Mouse (Mus musculus) Patski (cell line): ENCODE measurements around the gene Slpi. TPM values are rescaled to one million over a fixed set of nuclear protein-coding genes. Genes with fewer than 3 reads are reported as not detected.
"Not testable (repeated sequence)": the region's sequence is repeated elsewhere in the genome, so short reads cannot be mapped to it uniquely, and the experiment has no call there.

Experiments used
- ATAC-seq: fragments of 100-300 bp; one replicate; pipeline ENCODE4 v1.8.0; 2021
- CTCF ChIA-PET: fragments of 350-600 bp; sonication (Branson Sonifier 250); formaldehyde crosslinking; loops from one replicate; lab custom pipeline; 2022; ENCODE audit warnings: inconsistent platforms; lab: Charles Lee
- POLR2A ChIA-PET: fragments of 350-600 bp; sonication (Branson Sonifier 250); formaldehyde crosslinking; loops from one replicate; lab custom pipeline; 2022; ENCODE audit warnings: antibody characterized with exemption, inconsistent platforms; lab: Charles Lee
- DNase-seq: peaks from one replicate; pipeline ENCODE4 v3.0.0-alpha.2; 2011; ENCODE audit warnings: low read depth, low spot score
- H3K27me3 ChIP-seq: fragments of 371-371 bp; one replicate; pipeline ENCODE4 v1.5.1; 2021
- CTCF ChIP-seq: fragments of 100-300 bp; IDR thresholded peaks from one replicate; pipeline ENCODE4 v1.5.1; 2021
- in situ Hi-C: fragments of 300-500 bp; cut with MboI; formaldehyde crosslinking; loops from 3 replicates; pipeline ENCODE4 v1.11.1; 2018; ENCODE audit warnings: low pct_unique_long_range_greater_than_20kb, mixed read lengths
- polyA plus RNA-seq: library from polyadenylated mRNA; unstranded; gene quantifications from one replicate; pipeline ENCODE4 v1.2.3, GENCODE M21; 2021

Slpi gene
- polyA plus RNA-seq, 1 experiment from 2014 or later, result 149 TPM

DNA sequence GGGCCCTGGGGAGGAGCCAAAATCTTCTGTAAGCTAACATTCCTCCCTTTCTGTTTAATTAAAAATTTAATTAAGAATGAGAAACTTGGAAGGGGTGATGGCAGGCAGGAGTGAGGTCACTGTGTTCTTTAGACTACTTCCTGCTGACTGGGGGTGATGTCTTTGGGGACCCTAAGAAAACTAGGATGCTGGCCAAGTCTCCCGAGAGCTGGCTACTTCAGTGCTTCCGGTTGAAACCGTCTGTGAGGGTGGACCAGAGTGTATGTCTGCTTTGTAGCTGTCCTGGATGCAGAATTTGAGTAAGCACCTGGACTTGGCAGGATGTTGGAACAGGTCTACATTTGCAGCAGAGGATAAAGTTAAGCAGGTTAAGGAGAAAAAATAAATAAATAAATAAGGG lies 21.9 kb downstream of the Slpi start:
- ChIA-PET CTCF (no interaction called here), POLR2A (no interaction called here)
- no peaks in the 10 kb centered on the region for H3K27me3 ChIP-seq
- ATAC-seq (no peak), DNase-seq (no peak)
- TF ChIP-seq CTCF, result no peak
- in situ Hi-C loops, result no loop called here

GRCm38 (mm10) chr2:164360974-164361657 lies 27.8 kb downstream of the Slpi start:
- DNase-seq (no peak), ATAC-seq (no peak)
- POLR2A ChIA-PET, result no interaction called here
- no peak for TF ChIP-seq CTCF
- in situ Hi-C loops, result no loop called here
- no peaks in the 10 kb centered on the region for H3K27me3 ChIP-seq
- CTCF ChIA-PET, result interaction anchor here (1.5 kb wide), 1 partner anchor 181 kb away, joined by 4 read pairs; no protein-coding TSS in a partner anchor

DNA sequence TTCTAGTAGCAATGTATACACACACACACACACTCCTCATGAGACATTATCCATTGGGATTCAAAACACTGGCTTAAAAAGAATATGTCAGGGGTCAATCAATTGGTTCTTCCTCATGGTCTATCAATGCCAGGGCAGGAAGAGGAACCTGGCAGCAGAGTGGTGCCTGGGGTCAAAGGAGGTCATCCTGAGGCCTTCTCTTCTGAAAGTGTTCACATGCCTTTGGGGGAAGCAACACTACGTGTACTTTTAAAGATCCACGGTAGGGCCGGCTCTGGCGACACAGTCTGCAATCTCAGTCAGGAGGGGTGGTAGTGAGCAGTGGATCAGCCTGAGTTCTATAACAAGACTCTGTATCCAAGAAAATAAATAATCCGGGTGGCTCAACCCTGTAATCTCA lies 29.2 kb downstream of the Slpi start:
- ATAC-seq (no peak), DNase-seq (no peak)
- H3K27me3 ChIP-seq, result no peaks in the 10 kb centered on the region
- ChIA-PET POLR2A (no interaction called here), CTCF (interaction anchor here (1.1 to 1.6 kb wide), 2 partner anchors 25 to 27 kb away, joined by 3 to 5 read pairs; no protein-coding TSS in a partner anchor)
- no peak for TF ChIP-seq CTCF
- in situ Hi-C loops, result no loop called here

DNA sequence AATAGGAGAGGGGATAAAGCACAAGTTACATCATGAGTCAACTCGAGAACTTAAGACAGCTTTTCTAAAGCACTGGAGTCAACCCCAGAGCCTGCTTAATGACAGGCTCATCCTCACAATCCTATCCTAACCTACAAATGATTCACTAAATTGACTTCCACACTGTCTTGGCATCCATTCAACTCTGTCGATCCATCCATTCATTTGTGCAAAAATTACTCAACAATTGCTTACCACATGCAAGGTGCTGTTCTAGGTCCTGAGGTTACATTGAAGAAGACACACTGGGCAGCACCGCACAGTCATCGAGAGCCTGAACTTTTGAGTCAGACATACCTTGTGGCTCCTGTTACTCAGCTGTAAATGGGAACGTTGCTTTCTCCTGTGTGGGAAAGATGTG lies 29.9 kb downstream of the Slpi start:
- ATAC-seq (peak; percentile 45), DNase-seq (peak; percentile 84)
- in situ Hi-C loops, result no loop called here

DNA sequence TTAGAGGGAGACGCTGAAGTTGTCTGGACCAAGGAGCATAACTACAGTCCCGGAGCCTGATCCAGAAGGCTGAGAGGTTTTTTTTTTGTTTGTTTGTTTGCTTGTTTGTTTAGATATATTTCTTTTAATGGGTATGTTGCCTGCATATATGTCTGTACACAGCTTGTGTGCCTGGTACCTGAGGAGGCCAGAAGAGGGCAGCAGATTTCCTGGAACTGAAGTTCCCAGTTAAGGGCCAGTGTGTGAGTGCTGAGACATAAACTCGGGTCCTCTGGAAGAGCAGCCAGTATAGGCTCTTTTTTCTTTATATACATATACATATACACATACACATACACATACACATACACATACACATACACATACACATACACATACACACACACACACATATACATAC lies 30.5 kb downstream of the Slpi start:
- POLR2A ChIA-PET, result no interaction called here
- DNase-seq, result no peak
- in situ Hi-C loops, result no loop called here

More for the DNA sequence above, 29.9 kb downstream of the Slpi start:
- CTCF ChIA-PET, result interaction anchor here (0.7 to 1.6 kb wide), 2 partner anchors 28 to 51 kb away, joined by 3 to 5 read pairs; no protein-coding TSS in a partner anchor
- no peak for TF ChIP-seq CTCF
- POLR2A ChIA-PET, result no interaction called here
- no peaks in the 10 kb centered on the region for H3K27me3 ChIP-seq

GRCm38 (mm10) chr2:164356177-164356967 lies 32.5 kb downstream of the Slpi start:
- peak; percentile 37 for ATAC-seq
- in situ Hi-C loops, result no loop called here

More for the DNA sequence above, 30.5 kb downstream of the Slpi start:
- CTCF ChIA-PET, result interaction anchor here (1.4 kb wide), 1 partner anchor 31 kb away, joined by 7 read pairs; the partner anchor contains the start of gene Slpi
- ATAC-seq, result no peak
- no peaks in the 10 kb centered on the region for H3K27me3 ChIP-seq
- peak; percentile 61 for TF ChIP-seq CTCF

GRCm38 (mm10) chr2:164353356-164353755 lies 35.5 kb downstream of the Slpi start:
- TF ChIP-seq CTCF, result no peak
- no peaks in the 10 kb centered on the region for H3K27me3 ChIP-seq
- in situ Hi-C loops, result loop anchor here (5.0 kb wide), 1 partner anchor 34 kb away; the partner anchor contains the start of gene Slpi
- ATAC-seq (no peak), DNase-seq (no peak)
- POLR2A ChIA-PET, result no interaction called here
- CTCF ChIA-PET, result interaction anchor here (3.2 kb wide), 1 partner anchor 36 kb away, joined by 11 read pairs; the partner anchor contains the start of gene Slpi

More at GRCm38 (mm10) chr2:164356177-164356967, 32.5 kb downstream of the Slpi start:
- CTCF ChIA-PET, result interaction anchor here (1.5 to 3.2 kb wide), 3 partner anchors 28 to 33 kb away, joined by 3 to 11 read pairs (median 4); partner anchors contain the start of gene Slpi
- TF ChIP-seq CTCF, result no peak
- peak; percentile 49 for DNase-seq
- no peaks in the 10 kb centered on the region for H3K27me3 ChIP-seq
- POLR2A ChIA-PET, result no interaction called here

DNA sequence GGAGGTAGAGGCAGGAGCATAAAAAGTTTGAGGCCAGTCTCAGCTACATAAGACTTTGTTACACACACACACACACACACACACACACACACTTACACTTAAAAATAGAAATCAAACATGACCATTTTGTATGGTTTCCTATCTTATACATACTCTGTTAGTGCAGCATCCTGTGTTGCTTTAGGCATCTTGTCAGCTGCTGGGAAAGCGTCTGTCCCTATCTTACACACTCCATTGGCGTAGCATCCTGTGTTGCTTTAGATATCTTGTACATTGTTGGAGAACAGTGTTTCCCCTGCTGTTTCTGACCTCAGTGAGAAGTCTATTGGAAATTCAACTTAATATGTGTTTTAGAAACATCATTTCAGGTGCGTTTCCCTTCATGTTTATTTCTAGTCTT lies 36.2 kb downstream of the Slpi start:
- ChIA-PET CTCF (no interaction called here), POLR2A (interaction anchor here (0.5 kb wide), 1 partner anchor 159 kb away, joined by 3 read pairs; no protein-coding TSS in a partner anchor)
- TF ChIP-seq CTCF, result no peak
- in situ Hi-C loops, result loop anchor here (5.0 kb wide), 1 partner anchor 35 kb away; the partner anchor contains the start of gene Slpi
- ATAC-seq, result no peak
- DNase-seq, result no peak
- no peaks in the 10 kb centered on the region for H3K27me3 ChIP-seq

GRCm38 (mm10) chr2:164348980-164349379 lies 39.9 kb downstream of the Slpi start:
- no peaks in the 10 kb centered on the region for H3K27me3 ChIP-seq
- peak; percentile 53 for TF ChIP-seq CTCF
- no peak for ATAC-seq
- CTCF ChIA-PET, result no interaction called here
- DNase-seq, result no peak
- in situ Hi-C loops, result loop anchor here (10.0 kb wide), 1 partner anchor 244 kb away; no protein-coding TSS in a partner anchor
- POLR2A ChIA-PET, result no interaction called here

DNA sequence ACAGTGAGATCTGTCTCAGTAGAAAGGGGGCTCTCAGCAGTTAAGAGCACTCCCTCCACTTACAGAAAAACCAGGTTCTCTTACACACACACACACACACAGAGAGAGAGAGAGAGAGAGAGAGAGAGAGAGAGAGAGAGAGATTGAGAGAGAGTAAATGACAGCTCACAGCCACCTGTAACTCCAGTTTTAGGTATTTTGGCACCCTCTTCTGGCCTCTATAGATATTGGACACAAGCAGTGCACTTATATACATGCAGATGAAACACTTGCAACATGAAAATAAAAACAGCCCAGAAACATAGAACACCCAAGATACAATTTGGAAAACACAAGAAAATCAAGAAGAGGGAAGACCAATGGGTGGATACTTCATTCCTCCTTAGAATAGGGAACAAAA lies 41.2 kb downstream of the Slpi start:
- TF ChIP-seq CTCF, result peak; percentile 36
- DNase-seq, H3K27me3 ChIP-seq, ATAC-seq, POLR2A ChIA-PET: not testable (repeated sequence)
- CTCF ChIA-PET, result interaction anchor here (1.2 kb wide), 1 partner anchor 222 kb away, joined by 3 read pairs; no protein-coding TSS in a partner anchor
- in situ Hi-C loops, result loop anchor here (10.0 kb wide), 1 partner anchor 243 kb away; no protein-coding TSS in a partner anchor
